Mouse (Mus musculus) heart, embryonic 13.5 days (tissue): ENCODE measurements around the gene Il12rb2. TPM values are rescaled to one million over a fixed set of nuclear protein-coding genes. Genes with fewer than 3 reads are reported as not detected.

Experiments used
- ATAC-seq: fragments of 200-750 bp; cut with Nextera tagmentation; 2 replicates; pipeline ENCODE4 v1.8.0; 2017; ENCODE audit warnings: moderate TSS enrichment; ENCODE audit not compliant: insufficient number of reproducible peaks, low FRiP score, low TSS enrichment; ENCODE audit errors: extremely low read depth
- H3K27ac ChIP-seq: fragments of 300-500 bp; sonication (generic); replicated peaks from 2 replicates; pipeline ENCODE4 v1.5.1; 2015; ENCODE audit warnings: moderate library complexity, mild to moderate bottlenecking, inconsistent platforms
- H3K27me3 ChIP-seq: fragments of 300-500 bp; sonication (generic); replicated peaks from 2 replicates; pipeline ENCODE4 v1.6.1; 2015; ENCODE audit warnings: mild to moderate bottlenecking, inconsistent platforms
- H3K36me3 ChIP-seq: fragments of 300-500 bp; sonication (generic); 2 replicates; pipeline ENCODE4 v1.6.1; 2015; ENCODE audit warnings: mild to moderate bottlenecking, inconsistent platforms
- H3K4me1 ChIP-seq: fragments of 300-500 bp; sonication (generic); 2 replicates; pipeline ENCODE4 v1.6.1; 2015; ENCODE audit warnings: inconsistent platforms
- H3K4me2 ChIP-seq: fragments of 300-500 bp; sonication (generic); 2 replicates; pipeline ENCODE4 v1.6.1; 2015; ENCODE audit warnings: inconsistent platforms, mild to moderate bottlenecking, moderate library complexity
- H3K4me3 ChIP-seq: fragments of 300-500 bp; sonication (generic); 2 replicates; pipeline ENCODE4 v1.5.1; 2015; ENCODE audit warnings: moderate library complexity, mild to moderate bottlenecking, inconsistent platforms
- H3K9ac ChIP-seq: fragments of 300-500 bp; sonication (generic); 2 replicates; pipeline ENCODE4 v1.6.1; 2015; ENCODE audit warnings: inconsistent platforms, mild to moderate bottlenecking, moderate library complexity
- H3K9me3 ChIP-seq: fragments of 300-500 bp; sonication (generic); 2 replicates; pipeline ENCODE4 v1.6.1; 2016; ENCODE audit warnings: inconsistent platforms
- WGBS: fragments of 180-500 bp; shearing (Covaris S2); methylation state at CpG from one replicate; pipeline ENCODE4 v1.1.7; 2015; ENCODE audit warnings: mixed read lengths; 5-methylcytosine and 5-hydroxymethylcytosine counted together
- polyA plus RNA-seq: library from polyadenylated mRNA; unstranded; fragments of >200 nt; fragmentation: Nextera tagmentation; extraction: Ambion mirVana; gene quantifications from 2 replicates; pipeline ENCODE4 v1.2.1, GENCODE M21; 2015

Gene Il12rb2
- polyA plus RNA-seq, 1 experiment from 2014 or later = 0.07 TPM

- H3K4me2 ChIP-seq = no peak overlapping the region
- no peaks in the 10 kb centered on the region for H3K4me1 ChIP-seq
- H3K9me3 ChIP-seq = no peaks in the 10 kb centered on the region
- 17% methylated on average over 10 of the region's 10 CpGs for WGBS
- no peak overlapping the region for H3K9ac ChIP-seq
- H3K27me3 ChIP-seq = no peaks in the 10 kb centered on the region
- ATAC-seq = no peak
- H3K4me3 ChIP-seq = no peak overlapping the region
- H3K36me3 ChIP-seq = no peaks in the 10 kb centered on the region
- no peak overlapping the region for H3K27ac ChIP-seq
These were observed 57.5 kb downstream of the Il12rb2 start for GRCm38 (mm10) chr6:67318451-67318850.

- ATAC-seq = no peak
- Histone ChIP-seq H3K36me3 (no peaks in the 10 kb centered on the region), H3K27me3 (no peaks in the 10 kb centered on the region), H3K4me3 (no peak overlapping the region), H3K4me2 (no peak overlapping the region), H3K4me1 (no peaks in the 10 kb centered on the region), H3K27ac (no peak overlapping the region), H3K9me3 (no peaks in the 10 kb centered on the region), H3K9ac (no peak overlapping the region)
- WGBS = 76% methylated on average over 8 of the region's 8 CpGs
These were observed 58.1 kb downstream of the Il12rb2 start for GRCm38 (mm10) chr6:67317827-67318338.

- Histone ChIP-seq H3K9me3 (no peaks in the 10 kb centered on the region), H3K9ac (no peak overlapping the region), H3K27me3 (no peaks in the 10 kb centered on the region), H3K36me3 (no peaks in the 10 kb centered on the region), H3K4me3 (no peak overlapping the region), H3K27ac (no peak overlapping the region), H3K4me1 (no peaks in the 10 kb centered on the region), H3K4me2 (no peak overlapping the region)
- 59% methylated on average over 5 of the region's 5 CpGs for WGBS
- no peak for ATAC-seq
These were observed 58.9 kb downstream of the Il12rb2 start for GRCm38 (mm10) chr6:67317068-67317467.

GRCm38 (mm10) chr6:67314697-67315096 lies 61.3 kb downstream of the Il12rb2 start:
- H3K4me2 ChIP-seq = no peak overlapping the region
- no peaks in the 10 kb centered on the region for H3K9me3 ChIP-seq
- no peak overlapping the region for H3K27ac ChIP-seq
- no peak overlapping the region for H3K4me3 ChIP-seq
- ATAC-seq = no peak
- no peaks in the 10 kb centered on the region for H3K27me3 ChIP-seq
- WGBS = 71% methylated on average over 1 of the region's 1 CpGs
- no peaks in the 10 kb centered on the region for H3K36me3 ChIP-seq
- no peaks in the 10 kb centered on the region for H3K4me1 ChIP-seq
- no peak overlapping the region for H3K9ac ChIP-seq

- Histone ChIP-seq H3K9me3 (no peaks in the 10 kb centered on the region), H3K9ac (no peak overlapping the region), H3K4me1 (no peaks in the 10 kb centered on the region), H3K27me3 (no peaks in the 10 kb centered on the region), H3K27ac (no peak overlapping the region), H3K36me3 (no peaks in the 10 kb centered on the region), H3K4me3 (no peak overlapping the region), H3K4me2 (no peak overlapping the region)
- WGBS = 76% methylated on average over 3 of the region's 3 CpGs
- ATAC-seq = no peak
These were observed 66.2 kb downstream of the Il12rb2 start for GRCm38 (mm10) chr6:67309752-67310151.

- Histone ChIP-seq H3K36me3 (no peaks in the 10 kb centered on the region), H3K4me2 (no peak overlapping the region), H3K4me3 (no peak overlapping the region), H3K4me1 (no peaks in the 10 kb centered on the region), H3K27me3 (no peaks in the 10 kb centered on the region), H3K27ac (no peak overlapping the region), H3K9me3 (no peaks in the 10 kb centered on the region), H3K9ac (no peak overlapping the region)
- no peak for ATAC-seq
- WGBS = 74% methylated on average over 3 of the region's 3 CpGs
These were observed 67.0 kb downstream of the Il12rb2 start for GRCm38 (mm10) chr6:67308994-67309393.

- Histone ChIP-seq H3K27me3 (no peaks in the 10 kb centered on the region), H3K9me3 (no peaks in the 10 kb centered on the region), H3K4me3 (no peak overlapping the region), H3K36me3 (no peaks in the 10 kb centered on the region), H3K9ac (no peak overlapping the region), H3K4me2 (no peak overlapping the region), H3K27ac (no peak overlapping the region), H3K4me1 (peaks cover 26% of the 10 kb centered on the region)
- no peak for ATAC-seq
- 71% methylated on average over 10 of the region's 10 CpGs for WGBS
These were observed 72.8 kb downstream of the Il12rb2 start for GRCm38 (mm10) chr6:67303210-67303609.

GRCm38 (mm10) chr6:67302471-67302870 lies 73.5 kb downstream of the Il12rb2 start:
- no peaks in the 10 kb centered on the region for H3K9me3 ChIP-seq
- no peak overlapping the region for H3K4me2 ChIP-seq
- H3K27ac ChIP-seq = no peak overlapping the region
- no peak for ATAC-seq
- WGBS = 63% methylated on average over 4 of the region's 4 CpGs
- H3K27me3 ChIP-seq = no peaks in the 10 kb centered on the region
- no peak overlapping the region for H3K4me3 ChIP-seq
- H3K36me3 ChIP-seq = no peaks in the 10 kb centered on the region
- H3K4me1 ChIP-seq = peaks cover 26% of the 10 kb centered on the region
- no peak overlapping the region for H3K9ac ChIP-seq

- Histone ChIP-seq H3K4me2 (no peak overlapping the region), H3K4me1 (peaks cover 26% of the 10 kb centered on the region), H3K4me3 (no peak overlapping the region), H3K9me3 (no peaks in the 10 kb centered on the region), H3K27me3 (no peaks in the 10 kb centered on the region), H3K36me3 (no peaks in the 10 kb centered on the region), H3K9ac (no peak overlapping the region), H3K27ac (no peak overlapping the region)
- 76% methylated on average over 3 of the region's 3 CpGs for whole genome bisulfite sequencing
- no peak for ATAC-seq
These were observed 74.8 kb downstream of the Il12rb2 start for GRCm38 (mm10) chr6:67301230-67301629.

- H3K4me3 ChIP-seq = no peak overlapping the region
- no peak overlapping the region for H3K4me2 ChIP-seq
- no peaks in the 10 kb centered on the region for H3K36me3 ChIP-seq
- no peaks in the 10 kb centered on the region for H3K9me3 ChIP-seq
- 0 out of 2 replicates have a peak overlapping the region, but pooled peaks have one; percentile 20 for H3K27ac ChIP-seq
- H3K4me1 ChIP-seq = peaks cover 26% of the 10 kb centered on the region
- H3K27me3 ChIP-seq = no peaks in the 10 kb centered on the region
- WGBS = 39% methylated on average over 6 of the region's 6 CpGs
- no peak overlapping the region for H3K9ac ChIP-seq
- ATAC-seq = no peak
These were observed 75.3 kb downstream of the Il12rb2 start for GRCm38 (mm10) chr6:67300710-67301163.

GRCm38 (mm10) chr6:67300300-67300699 lies 75.7 kb downstream of the Il12rb2 start:
- Histone ChIP-seq H3K27ac (0 out of 2 replicates have a peak overlapping the region, but pooled peaks have one; percentile 20), H3K9me3 (no peaks in the 10 kb centered on the region), H3K4me3 (no peak overlapping the region), H3K4me1 (peaks cover 26% of the 10 kb centered on the region), H3K36me3 (no peaks in the 10 kb centered on the region), H3K27me3 (no peaks in the 10 kb centered on the region), H3K4me2 (no peak overlapping the region), H3K9ac (no peak overlapping the region)
- 53% methylated on average over 4 of the region's 4 CpGs for WGBS
- ATAC-seq = no peak

- 75% methylated on average over 5 of the region's 5 CpGs for WGBS
- Histone ChIP-seq H3K4me1 (peaks cover 26% of the 10 kb centered on the region), H3K9ac (no peak overlapping the region), H3K36me3 (no peaks in the 10 kb centered on the region), H3K27me3 (no peaks in the 10 kb centered on the region), H3K9me3 (no peaks in the 10 kb centered on the region), H3K27ac (no peak overlapping the region), H3K4me3 (no peak overlapping the region), H3K4me2 (no peak overlapping the region)
- ATAC-seq = no peak
These were observed 77.2 kb downstream of the Il12rb2 start for GRCm38 (mm10) chr6:67298742-67299141.
